Mouse (Mus musculus) mouse trophoblast stem cell (cell line): Measurements from ENCODE around the gene Gm5105.

Source experiments
- in situ Hi-C, 2 experiments: fragments of 300-500 bp; cut with MseI, MboI; formaldehyde crosslinking; loops; 2 replicates in 1 of 2; 3 replicates in 1 of 2; pipeline ENCODE4 v1.15.1; 2025

Gm5105 gene

DNA sequence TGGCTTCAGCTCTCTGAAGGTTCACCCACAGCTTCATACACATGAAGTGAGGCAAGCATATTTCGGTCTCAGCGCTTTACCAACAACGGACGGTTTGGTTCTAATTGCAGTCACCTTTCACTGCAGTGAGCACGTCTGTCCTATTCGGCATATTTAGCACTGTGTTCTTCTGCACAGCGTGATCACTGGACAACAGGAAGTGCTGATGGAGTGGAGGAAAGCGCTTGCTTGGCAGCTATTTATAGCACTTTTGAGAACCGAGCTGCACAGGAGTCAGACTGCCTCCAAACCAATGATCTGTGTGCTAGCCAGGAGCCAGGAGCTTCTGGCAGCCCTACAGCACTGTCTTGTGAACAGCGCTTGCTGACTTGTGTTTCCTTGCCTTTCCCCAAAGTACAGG lies 40.9 kb downstream of the Gm5105 start:
- in situ Hi-C loops = no loop called here

DNA sequence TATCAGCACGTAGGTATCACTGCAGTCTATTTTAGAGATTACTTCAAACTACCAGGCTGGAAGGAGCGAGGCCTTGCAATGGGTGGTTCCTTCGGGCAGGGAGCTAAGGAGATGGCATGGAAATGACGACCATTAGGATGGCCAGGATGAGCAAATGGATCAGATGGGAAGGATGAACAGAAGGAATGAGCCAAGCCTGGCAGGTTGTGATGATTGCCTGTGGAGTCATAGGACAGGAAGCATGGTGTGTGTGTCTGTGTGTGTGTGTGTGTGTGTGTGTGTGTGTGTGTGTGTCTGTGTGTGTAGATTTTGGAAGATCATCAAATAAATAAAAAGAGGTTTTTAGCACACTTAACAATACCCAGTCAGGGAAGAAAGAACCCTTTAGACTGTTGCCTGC lies 44.5 kb downstream of the Gm5105 start:
- in situ Hi-C loops = no loop called here

DNA sequence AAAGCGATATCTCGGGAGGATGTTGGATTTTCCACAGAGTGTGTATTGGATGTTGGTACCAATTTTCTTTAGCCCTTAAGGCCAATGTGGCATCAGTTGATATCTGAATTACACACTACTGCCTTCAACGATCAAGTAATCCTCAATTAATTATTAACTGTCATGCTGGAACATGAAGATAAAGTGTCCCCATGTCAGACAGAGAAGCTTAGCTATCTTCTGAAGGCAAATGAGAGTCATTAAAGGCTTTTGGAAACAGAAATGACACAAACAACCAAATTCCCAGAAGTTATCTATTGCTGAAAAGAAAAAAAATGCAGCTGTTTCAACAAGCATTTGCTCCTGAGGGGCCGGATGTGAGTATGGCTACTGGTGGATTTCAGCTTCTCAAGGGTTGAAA lies 45.2 kb downstream of the Gm5105 start:
- in situ Hi-C loops = no loop called here

DNA sequence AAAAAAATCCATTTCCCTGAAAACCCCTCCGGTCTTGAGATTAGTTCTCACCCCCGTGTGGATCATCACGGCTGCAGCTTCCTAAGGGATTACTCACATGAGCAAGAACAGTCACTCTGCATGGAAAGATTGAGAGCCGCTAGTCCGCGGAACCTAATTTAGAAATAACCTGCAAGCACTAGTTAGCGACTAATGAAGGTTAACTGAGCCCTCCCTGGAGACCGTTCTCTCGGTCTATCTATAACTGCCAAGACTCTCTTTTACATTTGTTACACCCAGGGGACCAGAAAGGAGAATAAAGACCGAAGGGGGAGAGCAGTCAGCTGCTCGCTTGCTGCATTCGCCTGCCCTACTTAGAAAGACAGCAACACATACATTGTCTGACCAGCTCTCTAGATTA lies 50.4 kb downstream of the Gm5105 start:
- in situ Hi-C loops = no loop called here

DNA sequence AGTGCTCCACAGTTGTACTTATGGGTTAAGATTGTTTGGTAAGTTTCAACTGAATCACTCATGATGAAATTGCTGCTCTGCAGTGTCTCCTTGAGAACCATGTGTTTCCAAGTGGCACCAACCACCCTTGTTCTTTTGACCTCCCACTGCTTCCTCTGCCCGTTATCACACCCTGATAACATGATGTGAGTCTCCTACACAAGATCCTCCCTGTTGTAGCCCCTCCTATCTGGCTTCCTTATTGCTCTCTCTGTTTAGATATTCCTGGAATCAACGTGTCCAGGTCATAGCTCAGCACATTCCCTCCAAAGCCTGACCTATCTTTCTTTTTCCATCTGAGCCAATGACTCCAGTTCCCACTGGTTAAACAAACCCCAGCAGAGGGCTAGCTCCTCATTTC lies 52.5 kb downstream of the Gm5105 start:
- in situ Hi-C loops = no loop called here

DNA sequence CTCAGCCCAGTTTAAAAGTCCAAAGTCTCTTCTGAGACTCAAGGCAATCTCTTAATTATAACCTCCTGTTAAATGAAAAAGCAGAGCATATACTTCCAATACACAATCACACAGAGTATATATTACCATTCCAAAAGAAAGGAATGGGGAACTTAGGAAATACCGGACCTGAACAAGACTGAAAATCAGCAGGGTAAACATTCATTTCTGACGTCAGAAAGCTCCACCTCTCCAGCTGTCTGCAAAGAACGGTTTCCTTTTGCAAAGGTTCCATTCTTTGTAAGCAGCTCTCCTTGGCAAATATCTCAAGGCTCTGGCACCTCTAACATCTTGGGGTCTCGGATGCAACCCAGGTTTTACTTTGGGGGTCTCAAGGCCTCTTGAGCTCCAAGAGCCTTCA lies 54.8 kb downstream of the Gm5105 start:
- in situ Hi-C loops = no loop called here

DNA sequence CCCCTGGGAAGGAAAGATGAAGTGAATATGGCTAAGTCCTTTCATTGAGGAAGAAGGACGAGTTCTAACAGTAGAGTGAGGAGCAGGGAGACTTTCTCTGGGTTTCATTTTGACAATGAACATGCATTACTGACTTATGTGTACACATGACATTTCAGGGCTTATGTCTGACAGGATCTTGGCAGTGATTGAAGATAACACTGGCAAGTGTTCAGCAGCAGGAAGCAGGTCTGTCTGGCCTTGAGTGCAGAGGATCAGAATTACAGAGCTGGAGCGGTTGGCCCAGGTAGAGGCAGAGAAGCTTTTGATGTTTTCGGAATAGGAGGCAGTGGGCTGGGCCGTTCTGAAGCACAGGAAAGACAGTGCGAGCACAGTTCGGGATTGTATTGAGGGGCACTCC lies 59.0 kb downstream of the Gm5105 start:
- in situ Hi-C loops = no loop called here

DNA sequence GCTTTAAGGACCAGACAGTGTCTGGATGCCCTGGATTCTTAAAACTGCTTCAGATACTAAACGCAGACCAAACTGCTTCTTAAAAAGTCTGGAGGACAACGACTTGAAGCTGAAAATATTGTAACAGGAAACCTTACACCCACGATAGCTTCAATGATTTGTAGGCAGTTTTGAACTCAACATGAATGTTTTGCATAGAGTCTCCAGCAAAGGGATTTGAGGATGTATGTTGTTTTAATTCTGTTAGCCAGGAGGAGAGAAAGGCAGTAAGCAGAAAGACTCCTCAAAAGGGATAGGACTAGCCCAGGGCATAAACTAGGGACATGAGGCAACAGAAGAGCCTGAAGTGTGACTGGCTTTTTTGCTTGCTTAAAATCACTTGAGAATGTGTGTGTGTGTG lies 60.3 kb downstream of the Gm5105 start:
- in situ Hi-C loops = no loop called here

DNA sequence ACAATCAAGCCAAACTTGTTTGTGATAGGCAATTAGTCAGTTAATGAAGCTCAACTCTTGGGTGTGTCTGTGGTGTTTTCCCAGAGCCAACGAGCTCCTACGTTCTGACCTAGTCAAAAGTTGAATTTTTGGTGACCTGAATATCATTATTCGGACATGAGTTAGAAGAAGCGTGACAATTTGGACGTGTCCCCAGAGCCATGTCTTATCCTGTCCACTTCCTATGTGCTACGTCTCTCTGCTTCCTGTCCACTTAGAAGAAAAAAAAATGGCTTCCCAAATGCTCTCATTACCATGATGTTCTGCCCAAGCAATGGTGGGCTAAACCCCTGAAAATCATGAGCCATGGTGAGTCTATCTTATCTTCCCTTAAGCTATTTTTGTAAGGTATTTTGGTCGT lies 63.9 kb downstream of the Gm5105 start:
- in situ Hi-C loops = no loop called here

DNA sequence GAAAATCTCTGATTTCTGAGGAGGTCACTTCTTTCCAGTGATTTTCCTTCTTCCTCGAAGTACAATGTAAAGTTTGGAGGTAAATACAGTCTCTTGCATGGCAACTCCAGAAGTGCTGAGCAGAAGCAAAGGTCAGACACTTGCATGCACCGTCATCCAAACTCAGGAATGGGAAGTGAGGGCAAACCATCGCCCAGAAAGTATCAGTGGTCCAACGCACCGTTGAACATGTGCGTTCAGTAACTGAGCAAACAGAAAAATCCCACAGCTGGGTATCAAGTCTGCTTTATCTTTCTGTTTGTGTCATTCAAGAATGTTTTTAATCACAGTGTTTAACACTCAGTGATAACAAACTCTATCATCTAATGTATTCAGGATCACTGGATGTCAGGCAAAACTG lies 64.6 kb downstream of the Gm5105 start:
- in situ Hi-C loops = no loop called here

DNA sequence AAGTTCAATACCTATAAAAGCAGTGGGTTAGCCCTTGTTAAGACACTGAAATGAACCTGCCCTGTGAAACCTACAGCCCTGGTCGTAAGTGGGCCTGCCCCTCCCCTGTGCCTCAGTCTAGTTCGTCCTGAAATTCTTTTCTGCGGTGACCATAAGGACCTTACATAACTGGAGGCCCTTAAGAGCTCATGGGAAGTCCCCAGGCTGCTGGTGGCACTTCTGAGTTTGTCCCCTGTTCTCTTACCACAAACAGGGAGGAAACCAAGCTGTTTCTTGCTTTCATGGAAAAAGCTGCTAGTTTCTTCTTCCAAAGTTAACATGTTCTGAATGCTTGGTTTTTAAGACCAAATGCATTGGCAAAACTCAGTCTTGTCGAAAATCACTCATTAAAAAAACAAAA lies 65.3 kb downstream of the Gm5105 start:
- in situ Hi-C loops = no loop called here

DNA sequence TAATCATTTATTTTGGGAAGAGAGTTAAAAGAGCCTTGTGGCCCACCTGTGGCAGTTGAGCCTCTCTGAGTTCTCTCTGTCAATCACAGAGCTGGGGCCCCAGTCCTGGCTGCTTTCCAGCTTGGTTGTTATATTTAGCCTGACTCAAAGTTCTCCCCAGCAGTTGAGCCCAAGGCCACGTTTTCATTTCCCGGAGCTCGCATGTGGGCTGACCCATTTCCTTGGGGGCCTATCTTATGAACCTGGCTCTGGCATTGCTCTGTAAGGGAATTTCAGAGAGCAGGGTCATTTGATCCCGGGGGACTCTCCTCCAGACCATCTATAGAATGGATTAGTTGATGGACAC lies 66.5 kb downstream of the Gm5105 start:
- in situ Hi-C loops = no loop called here

DNA sequence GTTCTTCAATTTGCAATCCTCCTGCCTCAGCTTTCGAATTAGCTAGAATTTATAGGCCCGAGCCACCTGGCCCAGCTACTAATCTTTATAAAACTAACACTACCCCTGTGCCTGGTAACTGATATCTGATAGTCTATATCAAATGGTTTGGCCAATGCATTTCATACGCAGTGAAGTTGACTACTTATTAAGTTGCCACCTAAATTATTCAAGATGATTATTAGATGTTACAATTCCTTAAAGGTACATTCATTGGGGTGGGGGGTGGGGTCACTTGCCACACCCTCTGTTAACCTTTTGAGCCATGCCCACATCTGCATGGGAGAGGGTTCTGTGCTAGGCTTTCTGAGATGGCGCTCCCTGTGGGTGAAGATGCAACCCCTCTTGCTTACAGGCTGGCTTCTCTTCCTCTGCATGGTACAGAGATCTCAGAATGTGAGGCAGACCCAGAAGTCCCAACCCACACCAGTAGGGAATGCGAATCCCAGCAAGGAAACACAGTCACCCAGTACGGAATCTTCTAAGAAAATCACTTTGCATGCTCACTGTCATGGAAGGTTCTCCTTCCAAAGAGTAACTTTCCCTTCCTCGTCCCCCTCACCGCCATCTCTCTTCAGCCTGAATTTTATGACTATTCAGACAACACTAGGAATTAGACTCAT lies 67.0 kb downstream of the Gm5105 start:
- in situ Hi-C loops = no loop called here

DNA sequence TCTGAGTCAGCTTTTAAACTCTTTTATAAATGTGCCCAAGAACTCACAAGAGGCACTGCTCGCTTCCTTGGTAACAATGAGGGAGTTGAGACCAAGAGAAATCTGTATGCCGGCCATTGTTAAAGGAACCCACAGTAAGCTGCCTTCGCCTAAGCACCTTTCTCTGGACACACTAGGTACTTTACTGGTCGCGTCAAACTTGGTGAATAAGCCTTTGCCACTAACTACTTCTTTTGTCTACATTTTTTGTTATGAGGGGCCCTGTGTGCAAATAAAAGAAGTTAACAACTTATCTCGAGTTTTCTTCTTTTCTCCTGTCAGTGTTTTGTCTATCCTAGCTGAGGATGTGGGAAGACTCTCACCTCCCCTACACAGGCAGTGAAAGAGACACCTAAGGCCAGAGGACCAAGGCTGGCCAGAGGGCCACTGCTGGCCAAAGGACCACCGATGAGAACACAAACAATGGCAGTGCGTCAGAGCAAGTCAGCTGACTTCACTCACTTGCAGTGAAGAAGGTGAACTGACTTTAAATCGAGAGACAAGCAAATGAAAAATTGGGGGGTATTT lies 67.9 kb downstream of the Gm5105 start:
- in situ Hi-C loops = no loop called here
